Mouse (Mus musculus): ENCODE measurements around the gene Eya4. TPM values are rescaled to one million over a fixed set of nuclear protein-coding genes. Genes with fewer than 3 reads are reported as not detected.

Gene Eya4
- total RNA-seq, 1 experiment from 2014 or later, result 1.1 TPM

GRCm38 (mm10) chr10:23230863-23231262, 119.7 kb downstream of the Eya4 start:
- DNase-seq, result no peak

DNA sequence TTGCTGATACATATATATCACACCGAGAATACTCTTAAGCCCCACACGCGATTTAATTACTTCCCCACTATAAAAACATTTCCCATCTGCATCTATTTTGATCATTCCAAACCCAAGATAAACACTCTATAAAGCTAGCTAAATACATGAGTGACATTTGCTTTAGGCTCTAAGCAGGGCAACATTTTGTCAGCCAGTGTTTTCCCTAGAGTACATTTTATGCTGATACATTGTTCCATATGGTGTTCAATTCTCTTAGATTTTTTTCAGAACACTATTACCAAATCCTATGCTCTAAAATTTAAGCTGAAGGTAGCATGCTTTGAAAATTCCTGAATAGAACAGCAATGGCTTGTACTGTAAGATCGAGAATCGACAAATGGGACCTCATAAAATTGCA, 127.2 kb downstream of the Eya4 start:
- no peak for DNase-seq

DNA sequence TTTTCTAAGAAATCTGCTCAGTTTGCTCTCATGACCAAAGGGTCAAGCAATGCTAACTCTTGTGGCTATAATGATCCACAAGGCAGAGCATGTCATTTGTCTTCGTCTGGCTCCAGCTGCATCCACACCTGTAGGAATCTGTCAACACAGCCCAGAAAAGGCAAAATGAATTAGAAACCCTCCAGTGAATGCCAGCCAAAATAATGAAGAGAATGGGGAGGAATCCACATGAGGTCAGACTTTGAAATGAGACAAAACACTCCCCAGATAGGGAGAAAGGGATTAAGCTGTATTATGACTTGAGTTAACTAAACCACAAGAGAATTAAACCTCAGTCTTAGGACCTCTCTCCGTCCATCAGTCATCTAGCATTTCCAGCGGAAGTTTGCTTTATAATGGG, 130.2 kb downstream of the Eya4 start:
- DNase-seq, result no peak

- DNase-seq, result no peak
Observed at GRCm38 (mm10) chr10:23216815-23217214, 133.8 kb downstream of the Eya4 start.

GRCm38 (mm10) chr10:23211381-23211780, 139.2 kb downstream of the Eya4 start:
- no peak for DNase-seq

- DNase-seq, result peak; percentile 12
Observed at GRCm38 (mm10) chr10:23203885-23204284, 146.7 kb downstream of the Eya4 start.

DNA sequence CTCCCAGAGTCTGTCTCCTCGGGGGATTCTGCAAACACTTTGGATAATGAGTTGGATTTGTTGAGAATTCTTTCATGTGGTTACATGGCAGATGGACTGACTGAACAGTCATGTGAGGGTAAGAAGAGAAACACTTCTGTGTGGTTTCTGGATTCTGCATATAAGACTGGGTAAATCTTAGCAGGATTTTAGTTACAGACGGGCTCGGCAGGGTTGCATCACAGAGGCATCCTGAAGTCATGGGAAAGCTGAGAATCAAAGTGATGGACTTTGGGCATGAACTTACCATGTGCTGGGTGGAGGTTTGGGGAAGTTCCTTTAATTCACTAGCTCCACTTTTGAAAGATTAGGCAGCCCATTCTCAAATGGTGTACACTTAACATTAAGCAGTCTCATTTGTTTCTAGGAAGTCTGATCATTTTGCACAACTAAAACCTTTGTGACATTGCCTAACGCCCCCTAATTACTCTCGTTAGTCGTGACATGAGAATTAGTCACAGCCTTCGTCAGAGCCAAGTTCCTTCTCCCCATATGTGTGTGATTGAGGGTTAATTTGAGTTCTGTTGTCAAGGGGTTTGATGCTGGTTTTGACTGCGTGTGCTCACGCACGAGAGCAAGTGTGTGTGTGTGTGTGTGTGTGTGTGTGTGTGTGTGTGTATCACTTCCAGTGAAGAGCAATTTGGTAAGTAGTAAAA, 147.3 kb downstream of the Eya4 start:
- DNase-seq, result no peak

DNA sequence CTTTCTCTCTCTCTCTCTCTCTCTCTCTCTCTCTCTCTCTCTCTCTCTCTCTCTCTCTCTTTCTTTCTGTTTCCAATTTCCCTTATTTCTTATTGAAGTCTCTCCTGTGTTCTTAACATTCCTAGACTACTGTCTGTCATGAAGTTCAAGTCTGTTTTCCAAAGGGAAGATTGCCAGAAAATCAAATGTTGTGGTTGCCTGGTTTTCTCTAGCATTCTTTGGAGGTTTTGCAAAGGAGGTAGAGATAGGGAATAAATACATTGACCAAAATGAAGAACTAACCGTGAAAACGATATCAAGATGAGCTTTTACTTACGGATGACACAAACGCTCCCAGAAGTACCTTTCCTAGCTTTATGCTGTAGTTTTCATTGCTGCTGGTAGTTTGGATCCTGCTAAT, 148.0 kb downstream of the Eya4 start:
- DNase-seq, result no peak

DNA sequence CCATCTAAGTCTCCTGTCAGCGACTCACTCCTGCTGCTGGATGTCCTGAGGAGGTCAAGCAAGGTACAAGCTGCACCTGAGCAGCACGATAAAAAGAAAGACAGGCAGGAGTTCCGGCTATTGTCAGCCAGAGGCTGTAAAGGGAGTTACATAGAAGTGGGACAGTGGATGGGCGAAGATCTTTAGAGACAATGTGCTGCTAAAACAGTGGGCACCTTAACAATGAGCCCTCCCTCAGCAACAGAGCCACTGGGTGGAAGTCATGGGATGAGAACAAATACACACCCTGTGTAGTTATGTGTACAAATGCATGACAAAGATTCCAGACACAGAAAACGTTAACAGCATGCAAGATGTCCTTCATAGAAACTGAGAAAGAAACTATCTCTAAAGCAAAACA, 152.3 kb downstream of the Eya4 start:
- DNase-seq, result no peak

GRCm38 (mm10) chr10:23196336-23196735, 154.2 kb downstream of the Eya4 start:
- DNase-seq, result no peak

GRCm38 (mm10) chr10:23195337-23195736, 155.2 kb downstream of the Eya4 start:
- no peak for DNase-seq

GRCm38 (mm10) chr10:23189836-23190235, 160.8 kb downstream of the Eya4 start:
- DNase-seq, result no peak

DNA sequence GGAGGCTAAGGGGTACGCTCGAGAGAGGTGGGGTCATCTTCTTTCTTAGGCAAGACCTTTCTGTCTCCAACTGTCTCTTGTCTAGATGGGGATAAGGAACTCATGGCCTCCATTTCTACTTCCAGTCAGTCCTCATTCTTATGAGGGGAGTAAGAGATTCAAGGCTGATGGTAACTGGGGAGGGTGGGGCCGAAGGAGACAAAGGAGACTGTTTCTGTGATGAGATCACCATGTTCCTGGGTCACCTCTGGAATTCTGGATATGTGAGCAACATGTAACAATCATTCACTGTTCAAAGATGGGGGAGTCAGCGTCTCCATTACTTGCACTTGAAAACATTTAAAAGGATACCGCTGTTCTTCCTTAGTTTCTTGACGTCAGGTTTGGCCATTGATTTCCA, 165.2 kb downstream of the Eya4 start:
- DNase-seq, result no peak

GRCm38 (mm10) chr10:23181572-23182493, 168.8 kb downstream of the Eya4 start:
- DNase-seq, result no peak

DNA sequence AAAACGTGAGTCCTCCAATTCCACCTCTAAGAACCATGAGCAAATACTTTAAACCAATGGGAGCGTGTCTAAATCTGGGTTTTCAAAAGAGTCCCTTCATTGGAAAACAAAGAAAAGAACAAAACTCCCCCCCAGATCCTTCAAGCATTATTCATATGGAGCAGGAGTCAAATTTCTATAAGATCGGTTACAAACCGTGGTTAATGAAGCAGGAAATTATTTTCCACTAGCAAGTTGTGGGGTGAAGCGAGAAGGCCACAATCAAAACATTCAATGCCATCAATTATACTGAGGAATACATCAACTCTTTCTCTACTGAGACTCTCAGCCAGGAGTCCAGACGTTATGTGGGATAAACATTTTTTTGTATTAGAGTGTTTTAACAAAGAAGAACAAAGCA, 171.3 kb downstream of the Eya4 start:
- no peak for DNase-seq

DNA sequence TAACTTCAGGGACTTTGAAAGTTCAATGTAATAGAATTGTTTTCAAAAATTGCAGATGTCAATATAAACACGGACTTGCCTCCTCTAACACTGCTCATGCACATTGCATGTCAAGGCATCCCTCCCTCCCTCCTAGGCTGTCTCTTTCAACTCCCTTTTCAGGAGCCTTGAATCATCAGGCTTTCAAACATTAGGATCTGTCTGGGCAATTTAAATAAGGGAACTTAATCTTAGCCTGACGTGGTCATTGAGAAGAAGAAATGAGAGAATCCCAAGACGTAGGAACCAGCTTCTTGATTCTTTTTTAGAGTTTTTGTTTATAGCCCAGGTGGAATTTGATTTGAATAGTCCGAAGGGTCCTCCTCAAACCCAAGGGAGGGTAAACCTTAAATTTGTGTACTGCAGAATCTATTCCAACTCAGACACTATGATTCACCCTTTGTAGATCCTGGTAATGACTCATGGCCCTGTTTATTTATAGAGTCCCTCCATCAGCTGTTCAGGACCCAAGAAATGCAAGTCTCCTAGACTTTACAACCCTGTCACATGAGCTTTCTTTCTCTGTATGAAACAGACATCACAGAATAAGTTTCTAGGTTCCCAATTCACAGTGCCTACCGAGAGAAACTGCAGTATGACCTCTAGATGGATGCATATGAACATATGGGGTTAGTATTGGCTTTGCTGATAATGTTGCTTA, 173.1 kb downstream of the Eya4 start:
- no peak for DNase-seq

GRCm38 (mm10) chr10:23176666-23177346, 173.8 kb downstream of the Eya4 start:
- no peak for DNase-seq

DNA sequence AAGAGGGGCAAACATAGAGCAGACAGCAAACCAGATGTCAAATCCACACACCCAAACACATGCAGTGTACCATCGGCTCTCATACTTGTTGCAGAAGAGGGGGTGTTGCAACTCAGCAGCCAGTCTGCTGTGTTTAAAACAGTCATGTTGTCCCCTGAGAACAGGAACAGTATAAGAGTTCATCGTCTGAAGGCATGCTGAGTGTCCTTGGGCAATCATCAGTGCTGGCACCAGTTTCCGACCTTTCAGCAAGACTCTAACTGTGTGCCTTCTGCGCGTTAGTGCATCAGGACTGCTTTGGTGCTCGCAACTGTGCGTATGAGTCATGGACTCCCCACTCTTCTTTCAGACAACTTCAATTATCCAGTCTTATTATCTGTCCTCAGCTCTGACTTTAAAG, 179.0 kb downstream of the Eya4 start:
- DNase-seq, result peak; percentile 49

- DNase-seq, result no peak
Observed at GRCm38 (mm10) chr10:23165089-23165642, 185.4 kb downstream of the Eya4 start.

GRCm38 (mm10) chr10:23159844-23160243, 190.7 kb downstream of the Eya4 start:
- DNase-seq, result no peak

DNA sequence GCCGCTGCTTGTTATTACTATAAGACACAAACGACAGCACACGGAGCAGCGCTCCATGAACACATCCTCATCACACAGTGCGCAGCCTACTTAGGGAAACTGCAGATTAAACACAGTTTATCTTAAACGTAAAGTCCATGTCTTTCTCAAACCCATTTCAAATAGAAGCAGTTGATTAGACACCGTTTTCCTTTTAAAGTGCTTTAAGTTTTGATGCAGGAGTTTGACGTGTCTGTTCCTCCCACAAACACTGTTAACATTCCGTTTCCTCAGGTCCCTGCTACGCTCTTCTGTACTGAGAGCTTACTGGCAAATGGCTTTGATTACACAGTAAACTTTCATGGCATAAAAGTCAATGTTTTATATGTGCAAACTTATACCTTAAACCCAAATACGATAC, 191.4 kb downstream of the Eya4 start:
- no peak for DNase-seq
